ENCODE assay signal across 24 mouse cellular contexts in the genomic region with DNA sequence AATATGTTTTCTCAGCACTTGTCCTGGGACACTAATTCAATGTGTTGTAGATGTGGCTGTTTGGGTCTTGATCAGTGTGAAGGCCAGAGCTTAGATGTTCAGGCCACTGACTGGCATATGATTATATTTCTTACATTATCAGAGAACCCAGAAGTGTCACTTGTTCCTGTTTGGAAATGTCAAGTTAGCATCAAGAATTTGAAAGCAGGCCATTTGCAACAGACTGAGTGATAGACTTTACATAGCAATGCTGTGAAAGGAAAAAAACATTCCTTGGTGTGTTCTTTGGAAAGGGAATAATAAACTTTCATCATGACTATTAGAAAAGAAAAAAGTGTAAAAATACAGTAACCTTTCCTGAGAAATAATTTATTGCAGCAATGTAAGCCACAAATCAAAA.
DNase-seq lines count a peak whose midpoint lies in the region; ATAC-seq and TF ChIP-seq lines count a peak whose summit lies in the region.
"Had no signal": no experiment of that assay in that cellular context is flagged by ENCODE, and none has a peak within 500 bp of the region (broad histone marks: within the 10 kb centered on the region; RNA-seq: fewer than 3 reads in every experiment).

No protein-coding gene starts in this region.

- no peaks in the 10 kb centered on the region; the same call in 1 of the 2 replicates for H3K4me1 ChIP-seq in forebrain, embryonic 14.5 days (ENCODE audit: control insufficient read depth, insufficient read depth, low read length)
- no peaks in the 10 kb centered on the region for H3K4me1 ChIP-seq in forebrain, embryonic 12.5 days
- H3K4me1 ChIP-seq in forebrain, embryonic 16.5 days (replicated peaks; ENCODE audit: control insufficient read depth, insufficient read depth, low read length) = no peaks in the 10 kb centered on the region
- H3K4me1 ChIP-seq in forebrain, embryonic 11.5 days (replicated peaks; ENCODE audit: control insufficient read depth, insufficient read depth, low read length) = no peaks in the 10 kb centered on the region
- H3K4me1 ChIP-seq: embryonic facial prominence, embryonic 13.5 days; embryonic facial prominence, embryonic 15.5 days had no signal

- no peak for TF ChIP-seq CTCF in brain, embryonic 14.5 days (IDR thresholded peaks at IDR 0.05; ENCODE audit: borderline replicate concordance, extremely low read depth, insufficient read depth, insufficient read length)

- peak; percentile 59 for DNase-seq in forebrain, embryonic 14.5 days (ENCODE audit: low spot score)
- DNase-seq in forebrain, embryonic 11.5 days (ENCODE audit: low spot score) = no peak
- peak; percentile 70 for DNase-seq in brain, embryonic 14.5 days (ENCODE audit: low read depth)
- DNase-seq: adrenal gland, adult 8-10 months; adrenal gland, postnatal 14 days; adrenal gland, postnatal 36 days; B cell, adult 2 months; cerebellum, adult 11 months; cerebellum, adult 18-20 months; cerebellum, adult 8-10 months; cerebellum, adult 9-11 months; cerebellum, postnatal 14 days; cerebellum, postnatal 36 days; embryo, embryonic 11 days had no signal

- no peak overlapping the region for H3K9ac ChIP-seq in forebrain, embryonic 14.5 days (ENCODE audit: low read length)
- no peak overlapping the region for H3K9ac ChIP-seq in forebrain, embryonic 12.5 days
- H3K9ac ChIP-seq in forebrain, embryonic 16.5 days (replicated peaks; ENCODE audit: low read depth, low read length) = no peak overlapping the region
- no peak overlapping the region for H3K9ac ChIP-seq in forebrain, embryonic 11.5 days (ENCODE audit: low read length)
- H3K9ac ChIP-seq: embryonic facial prominence, embryonic 13.5 days; embryonic facial prominence, embryonic 15.5 days had no signal

- TF ChIP-seq POLR2A in brain, embryonic 14.5 days (IDR thresholded peaks at IDR 0.05; ENCODE audit: borderline replicate concordance, extremely low read depth, insufficient read depth, insufficient read length, poor library complexity, severe bottlenecking) = no peak

- H3K9me3 ChIP-seq in forebrain, embryonic 14.5 days (replicated peaks; ENCODE audit: control insufficient read depth, low read length) = no peaks in the 10 kb centered on the region
- no peaks in the 10 kb centered on the region for H3K9me3 ChIP-seq in forebrain, embryonic 12.5 days
- no peaks in the 10 kb centered on the region for H3K9me3 ChIP-seq in forebrain, embryonic 16.5 days (ENCODE audit: control insufficient read depth, low read length)
- no peaks in the 10 kb centered on the region for H3K9me3 ChIP-seq in forebrain, embryonic 11.5 days (ENCODE audit: control insufficient read depth, low read length)
- H3K9me3 ChIP-seq: embryonic facial prominence, embryonic 13.5 days; embryonic facial prominence, embryonic 15.5 days; G1E had no signal

- no peaks in the 10 kb centered on the region for H3K36me3 ChIP-seq in forebrain, embryonic 14.5 days (ENCODE audit: control insufficient read depth, insufficient read depth, low read length)
- H3K36me3 ChIP-seq in forebrain, embryonic 12.5 days (replicated peaks) = no peaks in the 10 kb centered on the region
- H3K36me3 ChIP-seq in forebrain, embryonic 16.5 days (ENCODE audit: control insufficient read depth, insufficient read depth) = no peaks in the 10 kb centered on the region
- no peaks in the 10 kb centered on the region for H3K36me3 ChIP-seq in forebrain, embryonic 11.5 days (ENCODE audit: control insufficient read depth, insufficient read depth, low read length)
- H3K36me3 ChIP-seq: embryonic facial prominence, embryonic 13.5 days; embryonic facial prominence, embryonic 15.5 days; G1E had no signal

- no peak overlapping the region for H3K4me2 ChIP-seq in forebrain, embryonic 14.5 days (ENCODE audit: low read length)
- no peak overlapping the region for H3K4me2 ChIP-seq in forebrain, embryonic 12.5 days
- no peak overlapping the region for H3K4me2 ChIP-seq in forebrain, embryonic 16.5 days (ENCODE audit: low read length)
- H3K4me2 ChIP-seq in forebrain, embryonic 11.5 days (ENCODE audit: low read depth, low read length, severe bottlenecking) = no peak overlapping the region
- H3K4me2 ChIP-seq: embryonic facial prominence, embryonic 13.5 days; embryonic facial prominence, embryonic 15.5 days had no signal

- H3K27me3 ChIP-seq in forebrain, embryonic 14.5 days (replicated peaks; ENCODE audit: control insufficient read depth, insufficient read depth, low read length) = no peaks in the 10 kb centered on the region
- H3K27me3 ChIP-seq in forebrain, embryonic 12.5 days = no peaks in the 10 kb centered on the region
- no peaks in the 10 kb centered on the region for H3K27me3 ChIP-seq in forebrain, embryonic 16.5 days (replicated peaks; ENCODE audit: control insufficient read depth, insufficient read depth, low read length)
- no peaks in the 10 kb centered on the region for H3K27me3 ChIP-seq in forebrain, embryonic 11.5 days (ENCODE audit: control insufficient read depth, insufficient read depth, low read length)
- H3K27me3 ChIP-seq: CH12.LX; embryonic facial prominence, embryonic 13.5 days; embryonic facial prominence, embryonic 15.5 days; Patski had no signal

- ATAC-seq in forebrain, embryonic 14.5 days = no peak
- ATAC-seq in forebrain, embryonic 12.5 days (ENCODE audit: low FRiP score) = no peak
- ATAC-seq in forebrain, embryonic 16.5 days = peak; percentile 73
- no peak for ATAC-seq in forebrain, embryonic 11.5 days (replicated peaks; ENCODE audit: low FRiP score)
- ATAC-seq: activated CD4-positive, CD25-positive, alpha-beta regulatory T cell, adult 4 months; CD4-positive, CD25-positive, alpha-beta regulatory T cell, adult 4 months; Patski had no signal

- no peak overlapping the region for H3K27ac ChIP-seq in forebrain, embryonic 14.5 days (ENCODE audit: low read depth, low read length)
- no peak overlapping the region for H3K27ac ChIP-seq in forebrain, embryonic 12.5 days
- H3K27ac ChIP-seq in forebrain, embryonic 16.5 days (ENCODE audit: low read length) = peak overlapping the region; percentile 73
- no peak overlapping the region for H3K27ac ChIP-seq in forebrain, embryonic 11.5 days (ENCODE audit: low read depth, low read length)
- H3K27ac ChIP-seq: embryonic facial prominence, embryonic 13.5 days; embryonic facial prominence, embryonic 15.5 days had no signal

- H3K4me3 ChIP-seq in forebrain, embryonic 14.5 days (ENCODE audit: low read depth, low read length) = no peak overlapping the region
- no peak overlapping the region for H3K4me3 ChIP-seq in forebrain, embryonic 12.5 days (replicated peaks)
- H3K4me3 ChIP-seq in forebrain, embryonic 16.5 days (replicated peaks; ENCODE audit: low read length) = no peak overlapping the region
- no peak overlapping the region for H3K4me3 ChIP-seq in forebrain, embryonic 11.5 days (ENCODE audit: low read depth, low read length)
- H3K4me3 ChIP-seq: embryonic facial prominence, embryonic 13.5 days; embryonic facial prominence, embryonic 15.5 days; erythroblast, embryonic 14.5 days had no signal
